Mouse (Mus musculus) olfactory bulb, adult 2 months (tissue): ENCODE data around the gene Rtel1.

ENCODE experiments used
- CTCF ChIP-seq: fragments of 200-500 bp; IDR thresholded peaks from 2 replicates; pipeline ENCODE4 v1.5.1; 2012; ENCODE audit warnings: low read depth, mild to moderate bottlenecking, low read length, moderate library complexity; ENCODE audit not compliant: insufficient read depth
- POLR2A ChIP-seq: fragments of 200-500 bp; IDR thresholded peaks from 2 replicates; pipeline ENCODE4 v1.6.1; 2012; ENCODE audit warnings: mild to moderate bottlenecking, low read depth, low read length, moderate library complexity; ENCODE audit not compliant: insufficient read depth

DNA sequence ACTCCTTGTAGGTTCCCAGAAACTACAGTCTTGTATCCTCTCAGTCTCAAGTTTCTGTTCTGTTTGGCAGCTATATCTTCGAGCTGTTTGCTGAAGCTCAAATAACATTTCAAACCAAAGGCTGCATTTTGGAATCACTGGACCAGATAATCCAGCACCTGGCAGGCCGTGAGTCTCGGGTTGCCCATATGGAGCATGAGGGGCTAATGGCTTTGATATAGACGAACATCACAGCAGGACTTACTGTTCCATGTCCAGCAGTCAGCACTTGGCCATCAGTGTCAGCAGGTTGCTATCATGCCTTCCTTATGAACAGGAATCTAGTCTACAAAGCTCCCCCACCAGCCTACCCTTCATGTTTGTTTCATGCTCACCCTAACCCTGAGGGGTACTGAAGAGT, 20.9 kb downstream of the Rtel1 start:
- TF ChIP-seq POLR2A (no peak), CTCF (no peak)
